Mouse (Mus musculus): Measurements from ENCODE around the gene Icosl. TPM values are rescaled to one million over a fixed set of nuclear protein-coding genes. Genes with fewer than 3 reads are reported as not detected.
"Not testable (repeated sequence)": the region's sequence is repeated elsewhere in the genome, so short reads cannot be mapped to it uniquely, and the experiment has no call there.

Gene Icosl
- total RNA-seq (2021) = 1 to 10 TPM; 1.4 to 1.9 TPM
- long read RNA-seq, experiment 1, partial matches to known transcripts = 0 of 1 reads
- long read RNA-seq, experiment 1, other reads (novel, unspliced or antisense) = 0 of 1 reads
- long read RNA-seq, experiment 2, partial matches to known transcripts = 0 of 2 reads
- long read RNA-seq, experiment 2, other reads (novel, unspliced or antisense) = 0 of 2 reads

GRCm38 (mm10) chr10:78069101-78070011 is at the start of gene Icosl:
TSS of gene Icosl (plus strand) at chr10:78069302.
- DNase-seq (ENCODE audit: low spot score in 2 of 2) = peak in 1 of 2 experiments; percentile 47
- intact Hi-C loops (cut with DNase I) = loop anchor here (1.0 kb wide), 1 partner anchor 91 kb away; no protein-coding TSS in a partner anchor

DNA sequence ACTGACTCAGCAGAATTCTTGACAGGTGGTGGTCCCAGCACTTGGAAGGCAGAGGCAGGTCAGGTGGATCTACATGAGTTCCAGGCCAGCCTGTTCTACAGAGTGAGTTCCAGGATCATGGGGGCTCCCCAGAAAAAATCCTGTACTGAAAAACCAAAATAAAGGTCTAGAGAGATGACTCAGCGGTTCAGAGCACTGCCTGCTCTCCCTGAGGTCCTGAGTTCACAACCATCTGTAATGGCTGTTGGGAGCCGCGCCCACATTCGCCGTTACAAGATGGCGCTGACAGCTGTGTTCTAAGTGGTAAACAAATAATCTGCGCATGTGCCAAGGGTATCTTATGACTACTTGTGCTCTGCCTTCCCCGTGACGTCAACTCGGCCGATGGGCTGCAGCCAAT is 49.1 kb upstream of the Icosl start:
- intact Hi-C loops (cut with DNase I) = loop anchor here (5.0 kb wide), 1 partner anchor 38 kb away; no protein-coding TSS in a partner anchor

GRCm38 (mm10) chr10:78025453-78025852 is 43.6 kb upstream of the Icosl start:
- intact Hi-C loops (cut with DNase I) = loop anchor here (5.0 kb wide), 1 partner anchor 137 kb away; no protein-coding TSS in a partner anchor

More for the DNA sequence above, 49.1 kb upstream of the Icosl start:
- DNase-seq (ENCODE audit: low spot score in 2 of 2) = not testable (repeated sequence)

DNA sequence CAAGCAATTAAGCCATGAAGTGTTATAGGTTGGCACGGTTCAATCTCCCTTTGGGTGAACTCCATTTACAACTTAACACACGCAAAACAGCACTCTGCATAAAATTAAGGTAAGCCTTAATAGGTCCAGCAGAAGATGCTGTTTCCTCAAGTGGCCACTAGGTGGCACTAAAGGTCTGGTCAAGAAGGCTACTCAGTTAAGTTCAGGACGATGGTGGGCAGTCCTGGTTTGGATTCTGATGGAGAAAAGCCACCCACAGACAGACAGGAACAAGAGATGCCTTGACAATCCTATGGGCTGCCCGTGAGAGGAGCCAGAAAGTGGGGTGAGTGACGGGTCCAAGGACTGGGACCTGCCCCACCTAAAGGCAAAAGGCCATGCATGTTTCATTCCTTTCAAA is 41.0 kb upstream of the Icosl start:
- intact Hi-C loops (cut with DNase I) = loop anchor here (5.0 kb wide), 1 partner anchor 134 kb away; no protein-coding TSS in a partner anchor
- peak; percentile 74 to 81 for DNase-seq (ENCODE audit: low spot score in 2 of 2)

More at GRCm38 (mm10) chr10:78025453-78025852, 43.6 kb upstream of the Icosl start:
- DNase-seq (ENCODE audit: low spot score in 2 of 2) = not testable (repeated sequence)

- intact Hi-C loops (cut with DNase I) = loop anchor here (5.0 kb wide), 1 partner anchor 133 kb away; no protein-coding TSS in a partner anchor
- no peak for DNase-seq (ENCODE audit: low spot score in 2 of 2)
Observed at GRCm38 (mm10) chr10:78029080-78029479, 40.0 kb upstream of the Icosl start.

DNA sequence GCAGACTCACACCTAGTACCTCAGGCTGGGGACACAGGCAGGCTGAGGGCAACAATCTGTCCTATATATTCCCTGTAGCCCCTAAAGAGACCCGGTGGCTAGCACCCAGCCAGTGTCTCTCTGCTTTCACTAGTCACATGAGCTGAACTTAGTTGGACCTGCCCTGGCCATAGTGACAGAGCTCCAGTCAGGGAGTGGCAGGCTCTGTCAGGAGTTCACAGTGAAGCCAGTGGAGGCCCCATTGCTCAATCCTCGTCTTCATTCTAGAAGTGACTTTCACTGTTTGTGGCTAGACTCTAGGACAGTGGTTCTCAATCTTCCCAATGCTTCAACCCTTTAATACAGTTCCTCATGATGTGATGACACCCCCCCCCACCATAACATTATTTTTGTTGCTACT is 37.1 kb upstream of the Icosl start:
- no peak for DNase-seq (ENCODE audit: low spot score in 2 of 2)
- intact Hi-C loops (cut with DNase I) = no loop called here

DNA sequence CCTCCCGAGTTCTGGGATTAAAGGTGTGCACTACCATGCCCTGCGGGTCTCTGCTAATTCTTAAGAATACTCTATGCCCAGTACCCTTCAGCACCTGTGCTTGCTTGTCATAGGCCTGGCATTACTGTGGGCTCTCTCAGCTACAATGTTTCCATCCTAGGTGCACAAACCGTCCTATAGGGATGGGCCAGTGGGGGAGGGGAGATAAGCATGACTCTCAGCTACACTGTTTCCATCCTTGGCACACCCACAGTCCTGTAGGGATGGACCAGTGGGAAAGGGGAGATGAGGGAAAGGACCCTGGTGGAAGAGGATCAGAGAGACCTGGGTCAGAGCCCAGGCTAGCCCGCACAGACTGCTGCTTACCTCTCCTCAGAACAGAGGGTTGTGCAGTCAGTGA is 32.0 kb upstream of the Icosl start:
- intact Hi-C loops (cut with DNase I) = no loop called here
- no peak for DNase-seq (ENCODE audit: low spot score in 2 of 2)

DNA sequence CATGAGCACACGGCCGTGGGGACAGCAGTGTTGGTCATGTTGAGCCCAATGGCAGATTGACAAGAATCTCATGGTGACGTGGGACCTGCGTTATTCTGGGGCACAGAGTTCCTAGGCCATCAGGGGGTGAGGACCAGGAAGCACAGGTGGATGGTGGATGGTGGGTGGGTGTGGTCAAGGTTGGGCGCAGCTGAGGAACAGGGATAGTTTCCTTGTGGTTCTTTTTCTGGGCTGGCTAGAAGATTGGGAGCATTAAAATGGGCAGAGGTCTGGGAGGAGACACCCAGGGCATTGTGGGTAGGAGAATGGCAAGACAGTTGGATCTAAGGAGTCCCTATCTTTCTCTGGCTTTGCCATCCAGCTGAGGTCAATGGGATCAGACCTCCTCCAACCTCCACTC is 27.5 kb upstream of the Icosl start, which contains the start of gene Dnmt3l:
Dnmt3l (plus strand) TSS at position 301 of the 400 bp plus-strand sequence.
- no peak for DNase-seq (ENCODE audit: low spot score in 2 of 2)
- intact Hi-C loops (cut with DNase I) = no loop called here

DNA sequence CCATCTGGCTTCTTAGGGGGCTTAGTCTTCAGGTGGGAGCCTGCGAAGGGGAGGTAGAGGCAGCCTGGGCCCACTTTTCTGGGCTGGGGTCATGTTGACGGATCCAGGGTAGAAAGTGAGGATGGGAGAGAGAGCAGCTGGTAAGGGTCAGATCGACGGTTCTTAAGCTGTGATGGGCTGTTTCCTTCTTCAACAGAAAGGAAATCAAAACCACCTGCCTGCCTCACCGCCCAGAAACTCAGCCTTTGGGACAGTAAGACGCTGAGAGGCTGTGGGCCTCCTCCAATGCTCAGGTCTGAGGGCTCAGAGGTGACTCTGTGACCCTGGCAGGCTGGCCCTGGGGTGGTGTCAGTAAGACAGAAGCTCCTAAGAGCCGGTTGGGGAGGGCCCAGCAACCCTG is 27.0 kb upstream of the Icosl start:
- no peak for DNase-seq (ENCODE audit: low spot score in 2 of 2)
- intact Hi-C loops (cut with DNase I) = no loop called here

- peak; percentile 55 to 68 for DNase-seq (ENCODE audit: low spot score in 2 of 2)
- intact Hi-C loops (cut with DNase I) = no loop called here
Observed at GRCm38 (mm10) chr10:78042697-78043405, 26.3 kb upstream of the Icosl start.

- peak; percentile 53 to 67 for DNase-seq (ENCODE audit: low spot score in 2 of 2)
Observed at GRCm38 (mm10) chr10:78043406-78043836, 25.7 kb upstream of the Icosl start, which contains the start of gene Aire. TSS of gene Aire (minus strand) at chr10:78043610.

GRCm38 (mm10) chr10:78044531-78044930 is 24.6 kb upstream of the Icosl start:
- DNase-seq (ENCODE audit: low spot score in 2 of 2) = no peak
- intact Hi-C loops (cut with DNase I) = no loop called here

More at GRCm38 (mm10) chr10:78043406-78043836, 25.7 kb upstream of the Icosl start, which contains the start of gene Aire:
- intact Hi-C loops (cut with DNase I) = no loop called here

- intact Hi-C loops (cut with DNase I) = no loop called here
Observed at GRCm38 (mm10) chr10:78046388-78046787, 22.7 kb upstream of the Icosl start.

DNA sequence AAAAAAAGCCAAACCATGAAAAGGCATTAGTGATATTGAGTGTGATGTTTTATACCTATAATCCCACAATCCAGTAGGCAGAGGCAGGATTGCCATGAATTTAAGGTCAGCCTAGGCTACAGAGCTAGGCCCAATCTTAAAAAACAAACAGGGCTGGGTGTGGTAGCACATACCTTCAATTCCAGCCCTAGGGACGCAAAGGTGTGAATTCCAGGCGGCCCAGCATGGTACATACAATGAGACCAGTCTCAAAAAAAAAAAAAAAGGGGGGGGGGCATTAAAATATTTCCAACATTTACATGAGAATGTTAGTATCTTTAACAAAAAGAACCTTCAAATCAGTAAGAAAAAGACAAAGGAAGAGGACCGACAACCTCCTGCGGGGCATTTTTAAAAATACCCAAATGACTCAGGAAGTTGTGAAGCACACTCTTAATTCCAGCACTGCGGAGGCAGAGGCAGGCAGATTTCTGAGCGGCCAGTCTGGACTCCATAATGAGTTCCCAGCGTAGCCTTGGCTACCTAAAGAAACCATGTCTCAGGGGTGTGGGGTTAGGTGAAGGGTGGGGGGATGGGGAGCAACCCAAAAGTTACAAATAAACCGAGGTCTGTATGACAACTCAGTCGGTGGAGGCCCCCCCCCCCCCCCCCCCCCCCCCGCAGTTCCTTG is 20.9 kb upstream of the Icosl start:
- intact Hi-C loops (cut with DNase I) = no loop called here
- no peak for DNase-seq (ENCODE audit: low spot score in 2 of 2)

More at GRCm38 (mm10) chr10:78046388-78046787, 22.7 kb upstream of the Icosl start:
- no peak for DNase-seq (ENCODE audit: low spot score in 2 of 2)

- DNase-seq (ENCODE audit: low spot score in 2 of 2) = no peak
- intact Hi-C loops (cut with DNase I) = no loop called here
Observed at GRCm38 (mm10) chr10:78049519-78050035, 19.5 kb upstream of the Icosl start.

GRCm38 (mm10) chr10:78054633-78055565 is 14.2 kb upstream of the Icosl start:
- intact Hi-C loops (cut with DNase I) = no loop called here
- no peak for DNase-seq (ENCODE audit: low spot score in 2 of 2)

DNA sequence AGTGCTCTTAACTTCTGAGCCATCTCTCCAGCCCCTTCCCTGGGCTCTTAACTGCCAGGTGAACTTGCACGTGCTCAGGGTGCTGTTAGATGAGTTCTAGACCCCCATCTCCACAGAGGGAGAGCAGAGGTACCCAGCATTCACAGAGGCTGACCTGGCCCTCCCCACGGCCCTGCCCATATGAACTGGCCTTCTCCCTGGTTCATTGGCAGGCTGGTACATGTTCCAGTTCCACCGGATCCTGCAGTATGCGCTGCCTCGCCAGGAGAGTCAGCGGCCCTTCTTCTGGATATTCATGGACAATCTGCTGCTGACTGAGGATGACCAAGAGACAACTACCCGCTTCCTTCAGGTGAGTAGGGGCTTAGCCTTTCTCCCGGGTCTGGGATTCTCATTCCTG is 12.0 kb upstream of the Icosl start:
- intact Hi-C loops (cut with DNase I) = no loop called here
- no peak for DNase-seq (ENCODE audit: low spot score in 2 of 2)

DNA sequence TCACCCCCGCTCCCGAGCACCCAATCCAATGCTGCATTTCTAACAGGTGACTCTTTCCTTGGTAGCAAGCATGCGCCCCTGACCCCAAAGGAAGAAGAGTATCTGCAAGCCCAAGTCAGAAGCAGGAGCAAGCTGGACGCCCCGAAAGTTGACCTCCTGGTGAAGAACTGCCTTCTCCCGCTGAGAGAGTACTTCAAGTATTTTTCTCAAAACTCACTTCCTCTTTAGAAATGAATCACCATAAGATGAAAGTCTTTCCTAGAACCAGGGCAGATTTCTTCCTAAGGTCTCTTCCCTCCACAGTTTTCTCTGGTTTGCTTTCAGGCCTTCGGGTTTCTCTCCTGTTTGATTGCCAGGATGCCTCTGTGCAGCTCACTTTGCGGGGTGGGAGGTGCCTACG is 6.0 kb upstream of the Icosl start:
- intact Hi-C loops (cut with DNase I) = no loop called here
- DNase-seq (ENCODE audit: low spot score in 2 of 2) = no peak

Data from left cerebral cortex, postnatal 14 days (tissue).